Mouse (Mus musculus) embryo, embryonic 11.5 days (tissue): ENCODE measurements around the gene Hivep2.
A peak's percentile ranks its signal among the peaks of the same experiment; 100 is the strongest.

Source experiments
- DNase-seq: peaks from one replicate; pipeline ENCODE4 v3.0.0-alpha.2; 2012; ENCODE audit warnings: low read depth, low spot score

Gene Hivep2

GRCm38 (mm10) chr10:14048322-14048915 is 82.5 kb downstream of the Hivep2 start:
- DNase-seq: no peak

GRCm38 (mm10) chr10:14048916-14049445 is 83.1 kb downstream of the Hivep2 start:
- DNase-seq: no peak

- DNase-seq: no peak
These were observed 83.8 kb downstream of the Hivep2 start for GRCm38 (mm10) chr10:14049686-14050085.

- no peak for DNase-seq
These were observed 84.7 kb downstream of the Hivep2 start for GRCm38 (mm10) chr10:14050586-14050985.

DNA sequence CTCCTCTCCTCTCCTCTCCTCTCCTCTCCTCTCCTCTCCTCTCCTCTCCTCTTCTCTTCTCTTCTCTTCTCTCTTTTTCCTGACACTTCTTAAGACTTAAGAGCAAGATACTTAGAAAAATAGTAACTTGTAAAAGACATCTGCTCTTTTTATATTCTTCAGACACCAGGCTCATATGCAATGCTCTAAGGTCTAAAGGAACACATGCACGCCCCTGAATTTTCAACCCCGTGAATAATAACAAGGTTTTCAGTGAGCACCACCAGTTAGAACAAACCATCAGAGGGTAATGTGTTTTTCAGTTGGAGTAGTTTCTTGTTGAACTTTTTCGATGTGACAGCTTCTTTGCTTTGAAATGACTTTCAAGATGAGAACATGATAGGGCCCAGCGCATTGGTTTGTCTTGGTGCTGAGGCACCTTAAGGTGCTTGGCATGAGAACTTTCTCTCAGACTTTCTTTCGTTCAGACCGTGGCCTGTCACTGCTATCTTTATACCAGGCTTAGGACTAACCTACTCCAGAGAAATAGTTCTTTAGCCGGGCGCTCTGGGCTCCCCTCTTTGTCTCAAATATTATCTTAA is 86.3 kb downstream of the Hivep2 start:
- DNase-seq: no peak

GRCm38 (mm10) chr10:14054860-14055259 is 89.0 kb downstream of the Hivep2 start:
- no peak for DNase-seq

- peak; percentile 31 for DNase-seq
These were observed 89.7 kb downstream of the Hivep2 start for GRCm38 (mm10) chr10:14055533-14055981.

DNA sequence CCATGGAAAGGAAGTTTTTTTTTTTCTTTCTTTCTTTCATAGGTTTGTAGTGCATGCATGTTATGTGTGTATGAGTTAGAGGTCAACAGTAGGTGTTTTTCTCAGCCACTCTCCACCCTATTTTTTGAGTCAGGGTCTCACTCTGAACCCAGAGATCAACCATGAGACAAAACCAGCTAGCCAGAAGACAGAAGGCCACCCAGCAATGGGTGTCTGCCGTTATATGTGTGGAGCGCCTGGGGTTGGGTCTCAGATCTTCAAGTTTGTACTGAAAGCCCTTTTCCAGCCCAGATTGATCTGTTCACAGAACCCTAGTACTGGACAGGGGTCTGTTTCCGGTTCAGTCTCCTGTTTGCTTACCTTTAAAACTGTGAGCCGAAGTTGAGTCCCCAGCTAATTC is 90.2 kb downstream of the Hivep2 start:
- no peak for DNase-seq

DNA sequence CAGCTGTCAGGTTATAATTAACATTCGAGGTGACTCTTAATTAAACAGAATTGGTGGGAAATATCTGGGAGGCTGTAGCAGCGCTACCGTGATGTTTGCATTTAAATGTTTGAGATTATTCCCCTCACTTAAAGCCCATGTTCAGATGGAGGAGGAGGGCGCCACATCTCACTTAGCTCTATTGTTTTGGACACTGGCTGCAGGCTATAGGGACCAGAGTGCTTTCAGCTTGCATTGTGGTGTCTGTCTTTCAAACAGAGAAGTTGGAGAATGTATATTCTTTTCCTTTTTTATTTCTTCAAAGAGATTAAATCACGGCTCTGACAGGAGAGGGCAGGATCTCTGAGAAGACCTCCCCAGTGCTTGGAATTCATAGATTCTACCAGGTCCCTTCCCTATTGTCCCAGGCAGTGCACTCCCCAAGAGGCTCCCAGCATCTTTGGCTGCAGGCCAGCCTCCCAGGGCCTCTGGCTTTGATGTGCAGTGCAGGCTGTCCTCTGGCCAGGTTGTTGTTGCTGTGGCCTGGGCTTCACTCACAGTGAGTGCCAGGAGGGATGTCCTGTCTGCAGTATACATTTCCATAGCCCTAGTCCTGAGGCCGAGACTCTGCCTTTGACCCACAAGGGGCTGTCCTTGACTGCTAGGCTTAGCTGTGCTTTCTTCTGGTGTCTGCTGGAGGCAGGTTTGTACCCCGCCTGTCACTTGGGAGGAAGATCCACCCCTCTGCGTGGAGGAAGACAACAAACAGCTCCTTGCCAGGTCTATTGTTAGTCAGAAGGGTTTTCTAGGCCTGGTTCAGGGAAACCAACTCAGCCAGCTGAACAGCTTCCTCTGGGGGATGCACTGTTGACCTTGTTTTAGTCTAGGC is 90.9 kb downstream of the Hivep2 start:
- no peak for DNase-seq

- DNase-seq: no peak
These were observed 92.1 kb downstream of the Hivep2 start for GRCm38 (mm10) chr10:14057841-14058605.

GRCm38 (mm10) chr10:14058742-14059141 is 92.9 kb downstream of the Hivep2 start:
- no peak for DNase-seq

DNA sequence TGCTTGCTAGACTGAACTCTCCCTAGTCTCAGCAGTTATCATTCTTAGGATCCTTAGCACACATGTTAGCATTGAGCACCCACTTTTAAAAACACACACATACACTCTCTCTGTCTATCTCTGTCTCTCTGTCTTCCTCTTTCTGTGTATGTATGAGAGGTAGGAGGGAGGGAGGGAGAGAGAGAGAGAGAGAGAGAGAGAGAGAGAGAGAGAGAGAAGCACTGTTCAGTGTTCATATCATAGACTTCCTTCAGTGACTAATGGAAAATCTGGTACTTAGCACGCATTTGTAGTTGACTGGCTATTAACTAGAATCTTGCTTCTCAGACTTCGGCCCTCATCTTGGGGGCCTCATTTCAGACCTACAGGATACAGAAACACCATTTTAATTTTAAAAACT is 93.7 kb downstream of the Hivep2 start:
- no peak for DNase-seq

DNA sequence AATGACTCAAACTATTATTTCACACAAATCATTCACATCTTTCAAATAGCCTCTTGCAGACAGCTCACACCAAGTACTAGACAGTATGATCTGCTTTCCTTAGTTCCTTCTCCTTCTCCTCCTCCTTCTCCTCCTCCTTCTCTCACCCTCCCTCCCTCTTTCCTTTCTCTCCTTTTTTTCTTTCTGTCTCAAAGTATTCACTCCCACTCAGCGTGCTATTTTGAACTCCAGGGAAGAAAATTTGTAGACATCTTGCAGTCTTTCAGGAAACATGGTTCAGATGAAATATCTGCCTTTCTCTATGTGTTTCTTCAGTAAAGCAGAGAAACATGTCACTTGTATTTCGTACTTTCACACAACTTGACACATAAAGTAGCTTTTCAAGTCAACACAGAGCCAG is 94.4 kb downstream of the Hivep2 start:
- DNase-seq: no peak

GRCm38 (mm10) chr10:14063226-14063625 is 97.4 kb downstream of the Hivep2 start:
- DNase-seq: no peak

DNA sequence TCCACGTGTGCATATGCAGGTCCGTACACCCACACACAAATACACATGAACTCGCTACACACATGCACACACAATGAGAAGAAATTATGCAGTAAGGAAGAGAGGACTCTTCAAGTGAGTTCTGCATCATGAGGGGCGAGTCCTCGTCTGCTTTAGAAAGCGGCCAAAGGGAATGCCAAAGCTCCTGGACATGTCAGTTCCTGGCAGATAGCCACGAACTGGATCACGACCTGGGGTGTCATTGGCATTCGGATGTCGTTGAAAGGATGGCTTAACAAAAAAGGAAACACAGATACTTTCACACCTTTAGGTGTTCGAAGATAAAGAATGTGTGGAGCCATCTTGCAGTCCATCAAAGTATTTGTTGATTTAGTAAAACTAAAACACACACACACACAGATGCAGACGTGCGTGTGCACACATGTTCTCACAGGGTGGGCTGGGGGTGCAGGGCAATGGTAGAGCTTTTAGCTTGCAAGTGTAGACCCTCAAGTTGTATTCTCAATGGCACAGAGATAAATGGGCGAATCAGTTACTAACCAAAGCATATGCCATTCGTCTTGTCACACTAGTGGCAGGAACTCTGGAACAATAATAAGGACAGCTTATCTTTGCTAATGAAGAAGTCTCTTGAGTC is 99.0 kb downstream of the Hivep2 start:
- no peak for DNase-seq

- no peak for DNase-seq
These were observed 101.9 kb downstream of the Hivep2 start for GRCm38 (mm10) chr10:14067802-14068201.

DNA sequence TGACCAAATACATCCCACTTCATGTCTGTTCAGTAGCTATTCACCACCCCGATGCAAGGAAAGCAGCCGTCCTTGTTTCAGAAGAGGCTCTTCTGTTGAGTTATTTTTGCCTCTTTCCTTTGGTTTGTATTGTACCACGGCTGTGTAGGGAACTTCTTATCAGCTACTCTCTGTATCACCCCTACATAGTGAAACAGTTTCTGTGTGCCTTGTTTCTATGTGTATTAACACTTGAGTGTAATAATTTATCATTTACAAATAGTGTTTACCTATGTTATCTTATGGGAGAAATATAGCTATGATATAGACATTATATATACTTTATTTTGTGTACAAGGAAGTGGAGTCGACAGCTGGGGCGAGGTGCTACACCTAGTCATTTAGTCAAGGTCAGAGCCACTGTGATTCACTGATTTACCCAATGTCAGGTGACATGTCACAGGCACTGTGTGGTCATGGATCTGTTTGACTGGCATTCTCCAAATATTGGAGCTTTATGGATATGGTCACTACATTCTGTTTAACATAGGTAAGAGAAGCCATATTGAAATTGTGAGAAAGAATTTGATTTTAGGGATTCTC is 104.7 kb downstream of the Hivep2 start:
- no peak for DNase-seq

GRCm38 (mm10) chr10:14072504-14072903 is 106.6 kb downstream of the Hivep2 start:
- DNase-seq: no peak

DNA sequence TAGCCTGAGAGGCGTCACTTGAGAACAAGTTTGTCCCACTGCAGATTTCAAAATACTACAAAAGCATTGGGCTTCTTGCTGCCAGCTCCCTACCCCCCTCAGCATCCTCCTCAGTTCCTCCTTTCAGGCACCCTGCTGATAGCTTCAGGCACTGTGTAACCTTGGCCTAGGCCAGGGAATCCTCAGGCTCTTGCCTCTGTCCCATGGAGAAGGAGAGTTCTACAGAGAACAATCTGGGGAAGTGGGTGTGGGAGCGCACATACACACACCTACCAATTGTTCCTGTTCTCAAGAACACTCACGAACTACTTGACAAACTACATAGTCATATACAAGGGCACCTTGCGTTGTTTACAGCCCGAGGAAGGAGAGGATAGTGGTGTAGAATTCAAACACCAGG is 109.9 kb downstream of the Hivep2 start:
- no peak for DNase-seq

GRCm38 (mm10) chr10:14076880-14077279 is 111.0 kb downstream of the Hivep2 start:
- DNase-seq: no peak

DNA sequence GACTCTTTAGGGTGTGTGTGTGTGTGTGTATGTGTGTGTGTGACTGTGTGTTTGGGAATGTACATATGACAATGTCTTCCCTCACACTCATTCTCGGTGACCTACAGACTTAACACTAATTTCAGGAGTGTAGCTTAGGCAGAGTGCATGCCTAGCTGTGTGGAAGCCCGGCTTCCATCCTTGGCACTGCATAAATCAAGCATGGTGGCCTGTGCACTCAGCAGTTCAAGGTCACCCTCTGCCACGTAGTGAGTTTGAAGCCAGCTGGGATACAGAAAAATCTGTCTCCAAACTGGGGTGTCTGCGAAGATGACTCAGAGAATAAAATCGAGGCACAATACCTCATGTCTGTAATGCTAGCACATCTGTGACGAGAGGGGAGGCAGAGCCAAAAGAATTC is 115.0 kb downstream of the Hivep2 start:
- DNase-seq: no peak
